Mouse (Mus musculus): ENCODE data around the gene Sapcd2. TPM values are rescaled to one million over a fixed set of nuclear protein-coding genes. Genes with fewer than 3 reads are reported as not detected.

The Sapcd2 gene
- total and polyA plus RNA-seq, 2 experiments from 2014 or later = 12.7 to 13.2 TPM

DNA sequence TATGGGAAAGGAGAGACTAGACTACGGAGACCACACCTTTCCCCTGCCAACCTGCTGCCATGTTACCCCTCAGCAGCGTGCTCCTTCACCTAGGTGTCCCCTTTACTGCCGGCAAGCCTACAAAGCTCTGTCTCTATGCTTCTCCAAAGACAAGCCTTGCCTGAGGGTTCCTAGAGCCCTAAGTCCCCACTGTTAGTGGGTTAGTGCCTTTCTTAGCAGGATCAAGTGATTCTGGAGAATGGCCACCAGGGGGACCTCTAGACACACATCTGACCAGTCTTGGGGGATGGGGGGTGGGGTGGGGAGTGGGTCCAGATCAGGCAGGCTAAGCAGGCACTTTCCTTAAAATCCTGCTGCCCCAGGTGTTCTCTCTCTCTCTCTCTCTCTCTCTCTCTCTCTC lies 49.8 kb downstream of the Sapcd2 start:
- Histone ChIP-seq H3K27me3 (ENCODE audit: insufficient read depth, low read length) (no peaks in the 10 kb centered on the region; the same call in 1 of the 2 replicates), H3K4me3 (ENCODE audit: low read depth, low read length) (no peak overlapping the region), H3K4me1 (ENCODE audit: insufficient read depth) (no peaks in the 10 kb centered on the region), H3K36me3 (ENCODE audit: insufficient read depth) (no peaks in the 10 kb centered on the region), H3K9me3 (ENCODE audit: low read length) (no peaks in the 10 kb centered on the region), H3K9ac (no peak overlapping the region), H3K4me2 (ENCODE audit: low read depth) (no peak overlapping the region), H3K27ac (ENCODE audit: low read depth, low read length) (no peak overlapping the region)
- DNase-seq = peak; percentile 75
- TF ChIP-seq CTCF (IDR thresholded peaks at IDR 0.05; ENCODE audit: low read depth) = peak; percentile 80
- 23% methylated on average over 3 of the region's 3 CpGs for WGBS
- ATAC-seq = peak; percentile 71

GRCm38 (mm10) chr2:25422587-25423410 lies 50.7 kb downstream of the Sapcd2 start, which contains the start of gene Fut7:
Fut7 (plus strand) TSS chr2:25423267.
- WGBS = 73% methylated on average over 17 of the region's 17 CpGs
- H3K4me1 ChIP-seq (ENCODE audit: insufficient read depth) = no peaks in the 10 kb centered on the region
- TF ChIP-seq CTCF (IDR thresholded peaks at IDR 0.05; ENCODE audit: low read depth) = no peak
- no peak within 1 kb of the TSS for H3K4me3 ChIP-seq (ENCODE audit: low read depth, low read length)
- H3K27me3 ChIP-seq (ENCODE audit: insufficient read depth, low read length) = no peaks in the 10 kb centered on the region; the same call in 1 of the 2 replicates
- H3K27ac ChIP-seq (ENCODE audit: low read depth, low read length) = no peak within 1 kb of the TSS
- DNase-seq (no peak), ATAC-seq (no peak)
- no peak within 1 kb of the TSS for H3K4me2 ChIP-seq (ENCODE audit: low read depth)
- H3K36me3 ChIP-seq (ENCODE audit: insufficient read depth) = no peaks in the 10 kb centered on the region
- no peaks in the 10 kb centered on the region for H3K9me3 ChIP-seq (ENCODE audit: low read length)
- no peak within 1 kb of the TSS for H3K9ac ChIP-seq

DNA sequence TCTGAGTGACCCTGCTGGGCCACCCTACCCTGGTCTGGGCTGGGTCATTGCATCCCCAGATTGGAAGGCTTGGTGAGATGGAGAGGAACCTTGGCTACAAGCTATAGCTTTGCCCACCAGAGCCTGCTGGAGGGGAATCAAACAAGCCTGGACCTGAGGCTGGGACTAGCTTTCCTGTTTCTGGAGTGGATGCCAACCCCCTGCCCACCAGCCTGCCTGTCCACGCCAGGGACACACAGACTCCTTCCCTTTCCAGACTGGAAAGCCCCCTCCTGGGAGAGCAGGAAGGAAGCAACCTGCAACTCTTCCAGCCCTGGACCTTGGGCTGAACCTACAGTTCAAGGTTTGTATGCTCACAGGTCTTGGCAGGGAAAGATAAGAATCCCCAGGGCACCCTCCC lies 51.5 kb downstream of the Sapcd2 start:
- DNase-seq = no peak
- H3K9ac ChIP-seq = no peak overlapping the region
- no peaks in the 10 kb centered on the region for H3K9me3 ChIP-seq (ENCODE audit: low read length)
- no peaks in the 10 kb centered on the region; the same call in 1 of the 2 replicates for H3K27me3 ChIP-seq (ENCODE audit: insufficient read depth, low read length)
- TF ChIP-seq CTCF (IDR thresholded peaks at IDR 0.05; ENCODE audit: low read depth) = no peak
- H3K27ac ChIP-seq (ENCODE audit: low read depth, low read length) = no peak overlapping the region
- H3K4me1 ChIP-seq (ENCODE audit: insufficient read depth) = no peaks in the 10 kb centered on the region
- no peaks in the 10 kb centered on the region for H3K36me3 ChIP-seq (ENCODE audit: insufficient read depth)
- WGBS = 62% methylated on average over 1 of the region's 1 CpGs
- ATAC-seq = no peak
- no peak overlapping the region for H3K4me3 ChIP-seq (ENCODE audit: low read depth, low read length)
- no peak overlapping the region for H3K4me2 ChIP-seq (ENCODE audit: low read depth)

- Histone ChIP-seq H3K4me3 (ENCODE audit: low read depth, low read length) (no peak overlapping the region), H3K4me2 (ENCODE audit: low read depth) (no peak overlapping the region), H3K9me3 (ENCODE audit: low read length) (no peaks in the 10 kb centered on the region), H3K36me3 (ENCODE audit: insufficient read depth) (no peaks in the 10 kb centered on the region), H3K9ac (no peak overlapping the region), H3K27me3 (ENCODE audit: insufficient read depth, low read length) (no peaks in the 10 kb centered on the region; the same call in 1 of the 2 replicates), H3K27ac (ENCODE audit: low read depth, low read length) (no peak overlapping the region), H3K4me1 (ENCODE audit: insufficient read depth) (peaks cover 4% of the 10 kb centered on the region)
- no peak for TF ChIP-seq CTCF (IDR thresholded peaks at IDR 0.05; ENCODE audit: low read depth)
- DNase-seq = no peak
- 37% methylated on average over 27 of the region's 27 CpGs for WGBS
- ATAC-seq = no peak
Observed at GRCm38 (mm10) chr2:25425481-25425880, 53.4 kb downstream of the Sapcd2 start.

DNA sequence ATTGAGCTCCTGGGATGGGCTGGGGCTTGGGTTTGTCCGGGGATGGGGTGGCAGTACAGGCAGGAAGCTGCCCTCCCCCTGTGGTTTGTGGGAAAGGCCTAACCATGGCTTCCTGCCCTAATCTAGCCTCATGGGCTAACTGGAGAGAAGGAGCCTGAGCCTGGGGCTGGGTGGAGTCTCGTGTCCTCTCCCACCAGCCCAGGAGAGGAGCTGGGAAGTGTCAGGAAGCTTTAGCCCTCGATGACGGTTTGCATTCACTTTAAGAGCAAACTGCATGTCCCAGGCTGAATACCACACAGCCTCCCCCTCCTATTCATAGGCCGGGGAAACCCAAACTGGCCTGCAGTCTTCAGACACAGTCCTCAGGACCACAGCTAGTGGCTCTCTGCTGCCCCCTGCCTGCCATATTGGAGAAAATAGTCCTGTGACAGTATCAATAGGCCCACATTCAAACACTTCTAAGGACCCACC lies 54.6 kb downstream of the Sapcd2 start:
- Histone ChIP-seq H3K36me3 (ENCODE audit: insufficient read depth) (no peaks in the 10 kb centered on the region; the same call in 1 of the 2 replicates), H3K9ac (no peak overlapping the region), H3K4me2 (ENCODE audit: low read depth) (no peak overlapping the region), H3K9me3 (ENCODE audit: low read length) (no peaks in the 10 kb centered on the region), H3K27ac (ENCODE audit: low read depth, low read length) (no peak overlapping the region), H3K4me3 (ENCODE audit: low read depth, low read length) (no peak overlapping the region), H3K27me3 (ENCODE audit: insufficient read depth, low read length) (no peaks in the 10 kb centered on the region; the same call in 1 of the 2 replicates), H3K4me1 (ENCODE audit: insufficient read depth) (peaks cover 4% of the 10 kb centered on the region)
- 39% methylated on average over 5 of the region's 5 CpGs for WGBS
- ATAC-seq (peak; percentile 24), DNase-seq (peak; percentile 88)
- TF ChIP-seq CTCF (IDR thresholded peaks at IDR 0.05; ENCODE audit: low read depth) = peak; percentile 92

DNA sequence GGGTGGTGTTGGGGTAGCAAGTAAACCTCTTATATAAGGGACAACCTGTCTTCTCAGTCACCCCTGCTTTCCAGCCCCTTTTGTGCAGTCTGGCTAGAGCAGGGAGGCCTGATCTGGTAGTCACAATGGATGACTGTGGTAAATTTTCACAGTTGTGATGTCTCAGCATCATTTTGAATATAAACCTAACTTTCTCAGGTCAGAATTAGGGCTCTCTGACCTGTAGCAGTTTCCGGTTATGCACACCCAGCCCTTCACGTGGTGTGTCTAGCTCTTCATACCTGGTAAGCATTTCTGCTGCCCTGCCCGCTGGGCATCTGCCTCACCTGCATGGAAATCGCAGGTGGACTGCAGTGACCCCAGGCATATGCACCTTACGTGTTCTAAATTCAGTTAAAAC lies 55.1 kb downstream of the Sapcd2 start:
- Histone ChIP-seq H3K4me3 (ENCODE audit: low read depth, low read length) (no peak overlapping the region), H3K9ac (no peak overlapping the region), H3K4me2 (ENCODE audit: low read depth) (no peak overlapping the region), H3K36me3 (ENCODE audit: insufficient read depth) (no peaks in the 10 kb centered on the region; the same call in 1 of the 2 replicates), H3K9me3 (ENCODE audit: low read length) (no peaks in the 10 kb centered on the region), H3K4me1 (ENCODE audit: insufficient read depth) (peaks cover 4% of the 10 kb centered on the region), H3K27me3 (ENCODE audit: insufficient read depth, low read length) (no peaks in the 10 kb centered on the region; the same call in 1 of the 2 replicates), H3K27ac (ENCODE audit: low read depth, low read length) (no peak overlapping the region)
- TF ChIP-seq CTCF (IDR thresholded peaks at IDR 0.05; ENCODE audit: low read depth) = no peak
- DNase-seq (no peak), ATAC-seq (no peak)
- 90% methylated on average over 5 of the region's 5 CpGs for WGBS

Other genes with a start within 250 kb of the Sapcd2 start
Only the 30 nearest of the 39 such genes appear.
- gene Nelfb, start 160.8 kb upstream of the Sapcd2 start, total RNA-seq (2014; rRNA removed) = 94.6 and 115 TPM in 2 replicates
- gene Nelfb, start 160.8 kb upstream of the Sapcd2 start, polyA plus RNA-seq (2015; fragmentation: Nextera tagmentation; extraction: Ambion mirVana) = 57.1 and 76.1 TPM in 2 replicates
- not detected in 2 replicates for gene Stpg3, start 157.7 kb upstream of the Sapcd2 start, total RNA-seq (2014; rRNA removed)
- not detected in 2 replicates for gene Stpg3, start 157.7 kb upstream of the Sapcd2 start, polyA plus RNA-seq (2015; fragmentation: Nextera tagmentation; extraction: Ambion mirVana)
- gene Fam166a, start 153.6 kb upstream of the Sapcd2 start, total RNA-seq (2014; rRNA removed) = not detected in 2 replicates
- 0.94 TPM in 1 of 2 replicates, not detected in the other for gene Fam166a, start 153.6 kb upstream of the Sapcd2 start, polyA plus RNA-seq (2015; fragmentation: Nextera tagmentation; extraction: Ambion mirVana)
- 553 and 579 TPM in 2 replicates for gene Tubb4b, start 147.6 kb upstream of the Sapcd2 start, total RNA-seq (2014; rRNA removed)
- 382 and 469 TPM in 2 replicates for gene Tubb4b, start 147.6 kb upstream of the Sapcd2 start, polyA plus RNA-seq (2015; fragmentation: Nextera tagmentation; extraction: Ambion mirVana)
- gene Slc34a3, start 138.0 kb upstream of the Sapcd2 start, total RNA-seq (2014; rRNA removed) = not detected in 2 replicates
- not detected in 2 replicates for gene Slc34a3, start 138.0 kb upstream of the Sapcd2 start, polyA plus RNA-seq (2015; fragmentation: Nextera tagmentation; extraction: Ambion mirVana)
- gene Rnf224, start 135.5 kb upstream of the Sapcd2 start, total RNA-seq (2014; rRNA removed) = not detected in 2 replicates
- gene Rnf224, start 135.5 kb upstream of the Sapcd2 start, polyA plus RNA-seq (2015; fragmentation: Nextera tagmentation; extraction: Ambion mirVana) = not detected in 2 replicates
- gene Rnf208, start 130.1 kb upstream of the Sapcd2 start, total RNA-seq (2014; rRNA removed) = 77.6 and 84.1 TPM in 2 replicates
- gene Rnf208, start 130.1 kb upstream of the Sapcd2 start, polyA plus RNA-seq (2015; fragmentation: Nextera tagmentation; extraction: Ambion mirVana) = 193 and 205 TPM in 2 replicates
- not detected in 2 replicates for gene Cysrt1, start 129.9 kb upstream of the Sapcd2 start, total RNA-seq (2014; rRNA removed)
- not detected in 2 replicates for gene Cysrt1, start 129.9 kb upstream of the Sapcd2 start, polyA plus RNA-seq (2015; fragmentation: Nextera tagmentation; extraction: Ambion mirVana)
- 10.1 and 12.8 TPM in 2 replicates for gene AL732309.1, start 125.5 kb upstream of the Sapcd2 start, total RNA-seq (2014; rRNA removed)
- gene AL732309.1, start 125.5 kb upstream of the Sapcd2 start, polyA plus RNA-seq (2015; fragmentation: Nextera tagmentation; extraction: Ambion mirVana) = 3.0 and 3.1 TPM in 2 replicates
- gene Tmem203, start 116.9 kb upstream of the Sapcd2 start, total RNA-seq (2014; rRNA removed) = 29.2 and 42.5 TPM in 2 replicates
- 22.7 and 27.7 TPM in 2 replicates for gene Tmem203, start 116.9 kb upstream of the Sapcd2 start, polyA plus RNA-seq (2015; fragmentation: Nextera tagmentation; extraction: Ambion mirVana)
- gene Tprn, start 109.7 kb upstream of the Sapcd2 start, total RNA-seq (2014; rRNA removed) = 15.2 and 18.1 TPM in 2 replicates
- gene Tprn, start 109.7 kb upstream of the Sapcd2 start, polyA plus RNA-seq (2015; fragmentation: Nextera tagmentation; extraction: Ambion mirVana) = 16.4 and 18.8 TPM in 2 replicates
- 108 and 127 TPM in 2 replicates for gene Ssna1, start 99.9 kb upstream of the Sapcd2 start, total RNA-seq (2014; rRNA removed)
- gene Ssna1, start 99.9 kb upstream of the Sapcd2 start, polyA plus RNA-seq (2015; fragmentation: Nextera tagmentation; extraction: Ambion mirVana) = 189 and 195 TPM in 2 replicates
- 30.2 and 37.9 TPM in 2 replicates for gene Anapc2, start 99.8 kb upstream of the Sapcd2 start, total RNA-seq (2014; rRNA removed)
- gene Anapc2, start 99.8 kb upstream of the Sapcd2 start, polyA plus RNA-seq (2015; fragmentation: Nextera tagmentation; extraction: Ambion mirVana) = 90.7 and 108 TPM in 2 replicates
- not detected in 2 replicates for gene Tmem210, start 84.2 kb upstream of the Sapcd2 start, total RNA-seq (2014; rRNA removed)
- gene Tmem210, start 84.2 kb upstream of the Sapcd2 start, polyA plus RNA-seq (2015; fragmentation: Nextera tagmentation; extraction: Ambion mirVana) = not detected in 2 replicates
- not detected in 2 replicates for gene Lrrc26, start 82.4 kb upstream of the Sapcd2 start, total RNA-seq (2014; rRNA removed)
- 0.15 TPM in 1 of 2 replicates, not detected in the other for gene Lrrc26, start 82.4 kb upstream of the Sapcd2 start, polyA plus RNA-seq (2015; fragmentation: Nextera tagmentation; extraction: Ambion mirVana)
- 77.3 and 88.5 TPM in 2 replicates for gene Grin1, start 53.1 kb upstream of the Sapcd2 start, total RNA-seq (2014; rRNA removed)
- 46.9 and 58.2 TPM in 2 replicates for gene Grin1, start 53.1 kb upstream of the Sapcd2 start, polyA plus RNA-seq (2015; fragmentation: Nextera tagmentation; extraction: Ambion mirVana)
- 54.0 and 66.1 TPM in 2 replicates for gene Man1b1, start 40.0 kb upstream of the Sapcd2 start, total RNA-seq (2014; rRNA removed)
- gene Man1b1, start 40.0 kb upstream of the Sapcd2 start, polyA plus RNA-seq (2015; fragmentation: Nextera tagmentation; extraction: Ambion mirVana) = 35.5 and 43.8 TPM in 2 replicates
- 17.4 and 21.7 TPM in 2 replicates for gene Dpp7, start 16.0 kb upstream of the Sapcd2 start, total RNA-seq (2014; rRNA removed)
- 15.3 and 19.8 TPM in 2 replicates for gene Dpp7, start 16.0 kb upstream of the Sapcd2 start, polyA plus RNA-seq (2015; fragmentation: Nextera tagmentation; extraction: Ambion mirVana)
- 4.1 and 5.2 TPM in 2 replicates for gene Uap1l1, start 6.6 kb upstream of the Sapcd2 start, total RNA-seq (2014; rRNA removed)
- 10.4 and 11.9 TPM in 2 replicates for gene Uap1l1, start 6.6 kb upstream of the Sapcd2 start, polyA plus RNA-seq (2015; fragmentation: Nextera tagmentation; extraction: Ambion mirVana)
- 8.2 and 13.5 TPM in 2 replicates for gene Entpd2, start 23.6 kb downstream of the Sapcd2 start, total RNA-seq (2014; rRNA removed)
- gene Entpd2, start 23.6 kb downstream of the Sapcd2 start, polyA plus RNA-seq (2015; fragmentation: Nextera tagmentation; extraction: Ambion mirVana) = 14.2 and 18.2 TPM in 2 replicates
- gene Npdc1, start 27.0 kb downstream of the Sapcd2 start, total RNA-seq (2014; rRNA removed) = 179 and 188 TPM in 2 replicates
- gene Npdc1, start 27.0 kb downstream of the Sapcd2 start, polyA plus RNA-seq (2015; fragmentation: Nextera tagmentation; extraction: Ambion mirVana) = 413 and 442 TPM in 2 replicates
- gene Fut7, start 50.9 kb downstream of the Sapcd2 start, total RNA-seq (2014; rRNA removed) = 1.3 TPM in 1 of 2 replicates, not detected in the other
- 0.17 and 0.23 TPM in 2 replicates for gene Fut7, start 50.9 kb downstream of the Sapcd2 start, polyA plus RNA-seq (2015; fragmentation: Nextera tagmentation; extraction: Ambion mirVana)
- gene Abca2, start 56.4 kb downstream of the Sapcd2 start, total RNA-seq (2014; rRNA removed) = 51.5 and 67.4 TPM in 2 replicates
- 8.8 and 10.5 TPM in 2 replicates for gene Abca2, start 56.4 kb downstream of the Sapcd2 start, polyA plus RNA-seq (2015; fragmentation: Nextera tagmentation; extraction: Ambion mirVana)
- 0.48 TPM in 1 of 2 replicates, not detected in the other for gene Clic3, start 84.5 kb downstream of the Sapcd2 start, total RNA-seq (2014; rRNA removed)
- 2.5 and 3.6 TPM in 2 replicates for gene Clic3, start 84.5 kb downstream of the Sapcd2 start, polyA plus RNA-seq (2015; fragmentation: Nextera tagmentation; extraction: Ambion mirVana)
- 154 and 164 TPM in 2 replicates for gene Paxx, start 88.8 kb downstream of the Sapcd2 start, total RNA-seq (2014; rRNA removed)
- 151 and 154 TPM in 2 replicates for gene Paxx, start 88.8 kb downstream of the Sapcd2 start, polyA plus RNA-seq (2015; fragmentation: Nextera tagmentation; extraction: Ambion mirVana)
- 1,270 and 1,729 TPM in 2 replicates for gene Ptgds, start 97.7 kb downstream of the Sapcd2 start, total RNA-seq (2014; rRNA removed)
- gene Ptgds, start 97.7 kb downstream of the Sapcd2 start, polyA plus RNA-seq (2015; fragmentation: Nextera tagmentation; extraction: Ambion mirVana) = 1,561 and 1,919 TPM in 2 replicates
- gene Lcn12, start 121.6 kb downstream of the Sapcd2 start, total RNA-seq (2014; rRNA removed) = not detected in 2 replicates
- not detected in 2 replicates for gene Lcn12, start 121.6 kb downstream of the Sapcd2 start, polyA plus RNA-seq (2015; fragmentation: Nextera tagmentation; extraction: Ambion mirVana)
- gene Fbxw5, start 128.4 kb downstream of the Sapcd2 start, total RNA-seq (2014; rRNA removed) = 120 and 140 TPM in 2 replicates
- 93.8 and 116 TPM in 2 replicates for gene Fbxw5, start 128.4 kb downstream of the Sapcd2 start, polyA plus RNA-seq (2015; fragmentation: Nextera tagmentation; extraction: Ambion mirVana)
- gene C8g, start 129.4 kb downstream of the Sapcd2 start, total RNA-seq (2014; rRNA removed) = 0.85 and 2.4 TPM in 2 replicates
- 4.0 and 4.3 TPM in 2 replicates for gene C8g, start 129.4 kb downstream of the Sapcd2 start, polyA plus RNA-seq (2015; fragmentation: Nextera tagmentation; extraction: Ambion mirVana)
- gene Traf2, start 174.6 kb downstream of the Sapcd2 start, total RNA-seq (2014; rRNA removed) = 8.0 and 9.6 TPM in 2 replicates
- gene Traf2, start 174.6 kb downstream of the Sapcd2 start, polyA plus RNA-seq (2015; fragmentation: Nextera tagmentation; extraction: Ambion mirVana) = 7.8 and 9.2 TPM in 2 replicates

All from forebrain, postnatal 0 days (tissue).